Mouse (Mus musculus) olfactory bulb, adult 2 months (tissue): ENCODE data around the gene Gm20695.

Experiments
- CTCF ChIP-seq: fragments of 200-500 bp; IDR thresholded peaks from 2 replicates; pipeline ENCODE4 v1.5.1; 2012; ENCODE audit warnings: low read depth, mild to moderate bottlenecking, low read length, moderate library complexity; ENCODE audit not compliant: insufficient read depth
- POLR2A ChIP-seq: fragments of 200-500 bp; IDR thresholded peaks from 2 replicates; pipeline ENCODE4 v1.6.1; 2012; ENCODE audit warnings: mild to moderate bottlenecking, low read depth, low read length, moderate library complexity; ENCODE audit not compliant: insufficient read depth

- TF ChIP-seq CTCF: no peak
- no peak for TF ChIP-seq POLR2A
Observed at GRCm38 (mm10) chr16:3965534-3965933, 81.1 kb downstream of the Gm20695 start.
